ENCODE assay signal across 9 mouse cellular contexts in the genomic region with DNA sequence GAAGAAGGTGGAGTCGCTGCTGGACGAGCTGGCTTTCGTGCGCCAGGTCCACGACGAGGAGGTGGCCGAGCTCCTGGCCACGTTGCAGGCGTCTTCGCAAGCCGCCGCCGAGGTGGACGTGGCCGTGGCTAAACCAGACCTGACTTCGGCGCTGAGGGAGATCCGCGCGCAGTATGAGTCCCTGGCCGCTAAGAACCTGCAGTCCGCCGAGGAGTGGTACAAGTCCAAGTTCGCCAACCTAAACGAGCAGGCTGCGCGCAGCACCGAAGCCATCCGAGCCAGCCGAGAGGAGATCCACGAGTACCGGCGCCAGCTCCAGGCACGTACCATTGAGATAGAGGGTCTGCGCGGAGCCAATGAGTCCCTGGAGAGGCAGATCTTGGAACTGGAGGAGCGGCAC. TPM values are rescaled to one million over a fixed set of nuclear protein-coding genes. Genes with fewer than 3 reads are reported as not detected.
A peak's percentile ranks its signal among the peaks of the same experiment; 100 is the strongest.
DNase-seq lines count a peak whose midpoint lies in the region; ATAC-seq and TF ChIP-seq lines count a peak whose summit lies in the region.
"Had no signal": no experiment of that assay in that cellular context is flagged by ENCODE, and none has a peak within 500 bp of the region (broad histone marks: within the 10 kb centered on the region; RNA-seq: fewer than 3 reads in every experiment).

No protein-coding gene starts in this region.

- WGBS in heart, embryonic 11.5 days (ENCODE audit: insufficient replicate concordance), result under 1% methylated on average over 37 of the region's 37 CpGs
- WGBS in forebrain, embryonic 10.5 days, result under 1% methylated on average over 37 of the region's 37 CpGs
- WGBS in liver, embryonic 14.5 days (ENCODE audit: insufficient replicate concordance), result 2% methylated on average over 37 of the region's 37 CpGs

- peak overlapping the region; percentile 37 for H3K4me3 ChIP-seq in heart, embryonic 11.5 days (ENCODE audit: low read depth, low read length)
- H3K4me3 ChIP-seq in E14TG2a.4 (replicated peaks; ENCODE audit: low read length), result peak overlapping the region; percentile 94
- H3K4me3 ChIP-seq in forebrain, embryonic 10.5 days, result peak overlapping the region; percentile 57
- H3K4me3 ChIP-seq in liver, embryonic 14.5 days (ENCODE audit: insufficient read depth in 1 of 2, low read depth in 2 of 2, low read length in 2 of 2), result peak overlapping the region in 1 of 2 experiments; percentile 3; a peak in 2 of 4 replicates

- intact Hi-C loops in heart, postnatal 36 days (cut with DNase I), result no loop called here

- no peaks in the 10 kb centered on the region for H3K36me3 ChIP-seq in heart, embryonic 11.5 days (ENCODE audit: control insufficient read depth, insufficient read depth, low read length)
- H3K36me3 ChIP-seq in E14TG2a.4 (ENCODE audit: insufficient read depth, low read length), result peaks cover 28% of the 10 kb centered on the region
- H3K36me3 ChIP-seq in forebrain, embryonic 10.5 days (replicated peaks), result no peaks in the 10 kb centered on the region
- no peaks in the 10 kb centered on the region for H3K36me3 ChIP-seq in liver, embryonic 14.5 days (replicated peaks; ENCODE audit: control insufficient read depth, insufficient read depth, low read depth)

- ATAC-seq in heart, embryonic 11.5 days (replicated peaks; ENCODE audit: insufficient number of reproducible peaks, low FRiP score, low TSS enrichment), result no peak
- no peak for ATAC-seq in liver, embryonic 14.5 days (ENCODE audit: insufficient read depth)
- no peak for ATAC-seq in CD4-positive, CD25-positive, alpha-beta regulatory T cell, adult 4 months

- no peak overlapping the region for H3K27ac ChIP-seq in heart, embryonic 11.5 days (ENCODE audit: low read depth, low read length)
- no peak overlapping the region for H3K27ac ChIP-seq in forebrain, embryonic 10.5 days
- H3K27ac ChIP-seq in liver, embryonic 14.5 days, result no peak overlapping the region

- DNase-seq in heart, postnatal 36 days, result no peak
- peak; percentile 32 for DNase-seq in forebrain, embryonic 10.5 days (ENCODE audit: extremely low spot score, low spot score)
- DNase-seq in liver, embryonic 14.5 days (ENCODE audit: low read depth in 3 of 3, low spot score in 3 of 3), result no peak
- no peak for DNase-seq in c-Kit-positive CD71-positive TER-119-positive erythroid progenitor cells, embryonic 14.5 days (ENCODE audit: low spot score)
- no peak for DNase-seq in heart, adult 8-10 months (ENCODE audit: low spot score)

- no peaks in the 10 kb centered on the region for H3K9me3 ChIP-seq in heart, embryonic 11.5 days (replicated peaks; ENCODE audit: control insufficient read depth, low read length)
- no peaks in the 10 kb centered on the region for H3K9me3 ChIP-seq in E14TG2a.4 (ENCODE audit: low read length)
- H3K9me3 ChIP-seq in forebrain, embryonic 10.5 days, result no peaks in the 10 kb centered on the region
- H3K9me3 ChIP-seq in liver, embryonic 14.5 days (ENCODE audit: control insufficient read depth, low read length), result no peaks in the 10 kb centered on the region

- peaks cover 54% of the 10 kb centered on the region for H3K27me3 ChIP-seq in heart, embryonic 11.5 days (ENCODE audit: control insufficient read depth, insufficient read depth, low read length)
- H3K27me3 ChIP-seq in E14TG2a.4 (ENCODE audit: insufficient read depth, low read length), result peaks cover 27% of the 10 kb centered on the region
- peaks cover 72% of the 10 kb centered on the region for H3K27me3 ChIP-seq in forebrain, embryonic 10.5 days (ENCODE audit: poor library complexity, severe bottlenecking)
- peaks cover 57% of the 10 kb centered on the region for H3K27me3 ChIP-seq in liver, embryonic 14.5 days (ENCODE audit: control insufficient read depth, insufficient read depth, low read length)

- no peak for TF ChIP-seq CTCF in E14TG2a.4 (conservative IDR thresholded peaks at IDR 0.05; ENCODE audit: low read length)
- no peak for TF ChIP-seq CTCF in liver, embryonic 14.5 days (IDR thresholded peaks at IDR 0.05; ENCODE audit: low read depth)

- H3K4me2 ChIP-seq in heart, embryonic 11.5 days, result peak overlapping the region; percentile 80
- peak overlapping the region; percentile 40 for H3K4me2 ChIP-seq in liver, embryonic 14.5 days (ENCODE audit: low read depth)

- peaks cover 10% of the 10 kb centered on the region; the same call in 1 of the 2 replicates for H3K4me1 ChIP-seq in heart, embryonic 11.5 days (ENCODE audit: control insufficient read depth, insufficient read depth, low read length)
- peaks cover 65% of the 10 kb centered on the region for H3K4me1 ChIP-seq in E14TG2a.4 (replicated peaks; ENCODE audit: low read depth, low read length)
- H3K4me1 ChIP-seq in forebrain, embryonic 10.5 days, result peaks cover 51% of the 10 kb centered on the region
- H3K4me1 ChIP-seq in liver, embryonic 14.5 days (replicated peaks; ENCODE audit: control insufficient read depth in 2 of 2, insufficient read depth in 2 of 2, low read length in 1 of 2), result no peaks in the 10 kb centered on the region

- TF ChIP-seq EP300 in liver, embryonic 14.5 days (IDR thresholded peaks at IDR 0.05; ENCODE audit: low read depth), result no peak

- H3K9ac ChIP-seq in heart, embryonic 11.5 days (ENCODE audit: low read depth, low read length), result no peak overlapping the region
- H3K9ac ChIP-seq in liver, embryonic 14.5 days (replicated peaks), result no peak overlapping the region

RNA-seq across cellular contexts. Expression of a gene that starts 0.4 kb away (rescaled TPM):
- 80.7 and 82.3 TPM in 2 replicates for polyA plus RNA-seq in heart, embryonic 11.5 days (2014; fragmentation: Nextera tagmentation; extraction: Ambion mirVana)
- total RNA-seq in heart, postnatal 36 days (2021), result 10 to 100 TPM; 59.6 to 61.2 TPM
- polyA plus RNA-seq in forebrain, embryonic 10.5 days (2016; fragmentation: Nextera tagmentation; extraction: Ambion mirVana), result 70.5 and 71.1 TPM in 2 replicates
- polyA plus RNA-seq in liver, embryonic 14.5 days (2012; rRNA removed), result 10.7 and 14.9 TPM in 2 replicates
- polyA plus RNA-seq in liver, embryonic 14.5 days (2014; fragmentation: Nextera tagmentation; extraction: Ambion mirVana), result 45.0 and 52.3 TPM in 2 replicates
- 10 to 100 TPM; 38.0 to 42.2 TPM for polyA plus RNA-seq in CD4-positive, CD25-positive, alpha-beta regulatory T cell, adult 4 months (2017; shearing (Covaris generic))
- total RNA-seq in heart, adult 8-10 months (2022), result 10 to 100 TPM; 58.1 to 68.9 (median 64.7) TPM

RNA-seq across cellular contexts. Expression of a gene that starts 0.9 kb away (rescaled TPM):
- 0.43 and 0.73 TPM in 2 replicates for polyA plus RNA-seq in heart, embryonic 11.5 days (2014; fragmentation: Nextera tagmentation; extraction: Ambion mirVana)
- total RNA-seq in heart, postnatal 36 days (2021), result not detected
- polyA plus RNA-seq in forebrain, embryonic 10.5 days (2016; fragmentation: Nextera tagmentation; extraction: Ambion mirVana), result 9.1 and 15.8 TPM in 2 replicates
- polyA plus RNA-seq in liver, embryonic 14.5 days (2012; rRNA removed), result 0.02 and 0.36 TPM in 2 replicates
- polyA plus RNA-seq in liver, embryonic 14.5 days (2014; fragmentation: Nextera tagmentation; extraction: Ambion mirVana), result 0.09 TPM in 1 of 2 replicates, not detected in the other
- polyA plus RNA-seq in CD4-positive, CD25-positive, alpha-beta regulatory T cell, adult 4 months (2017; shearing (Covaris generic)), result not detected
- under 1 TPM in 2 of 4 experiments, not detected in 2; 0.06 to 0.19 TPM for total RNA-seq in heart, adult 8-10 months (2022)
- total RNA-seq: MEL had no signal

RNA-seq across cellular contexts. Expression of a gene that starts 35.3 kb away (rescaled TPM):
- polyA plus RNA-seq in heart, embryonic 11.5 days (2014; fragmentation: Nextera tagmentation; extraction: Ambion mirVana), result 12.7 and 14.9 TPM in 2 replicates
- 1 to 10 TPM; 3.0 to 3.4 TPM for total RNA-seq in heart, postnatal 36 days (2021)
- 35.6 and 36.7 TPM in 2 replicates for polyA plus RNA-seq in forebrain, embryonic 10.5 days (2016; fragmentation: Nextera tagmentation; extraction: Ambion mirVana)
- 6.2 and 10.4 TPM in 2 replicates for polyA plus RNA-seq in liver, embryonic 14.5 days (2012; rRNA removed)
- polyA plus RNA-seq in liver, embryonic 14.5 days (2014; fragmentation: Nextera tagmentation; extraction: Ambion mirVana), result 7.5 and 9.8 TPM in 2 replicates
- polyA plus RNA-seq in CD4-positive, CD25-positive, alpha-beta regulatory T cell, adult 4 months (2017; shearing (Covaris generic)), result 1 to 10 TPM; 7.4 to 8.9 TPM
- 1 to 10 TPM; 3.2 to 3.7 (median 3.3) TPM for total RNA-seq in heart, adult 8-10 months (2022)

RNA-seq across cellular contexts. Expression of a gene that starts 52.1 kb away (rescaled TPM):
- polyA plus RNA-seq in heart, embryonic 11.5 days (2014; fragmentation: Nextera tagmentation; extraction: Ambion mirVana), result 5.5 and 6.2 TPM in 2 replicates
- 1 to 10 TPM; 3.0 to 3.3 TPM for total RNA-seq in heart, postnatal 36 days (2021)
- polyA plus RNA-seq in forebrain, embryonic 10.5 days (2016; fragmentation: Nextera tagmentation; extraction: Ambion mirVana), result 7.4 and 7.5 TPM in 2 replicates
- polyA plus RNA-seq in liver, embryonic 14.5 days (2012; rRNA removed), result 3.1 and 4.7 TPM in 2 replicates
- polyA plus RNA-seq in liver, embryonic 14.5 days (2014; fragmentation: Nextera tagmentation; extraction: Ambion mirVana), result 5.3 and 6.0 TPM in 2 replicates
- 1 to 10 TPM; 2.0 to 2.8 TPM for polyA plus RNA-seq in CD4-positive, CD25-positive, alpha-beta regulatory T cell, adult 4 months (2017; shearing (Covaris generic))
- total RNA-seq in heart, adult 8-10 months (2022), result 1 to 10 TPM; 1.9 to 2.9 (median 2.1) TPM
